Mouse (Mus musculus) E14TG2a.4 (cell line): ENCODE results near the gene Tead1.

Source experiments
- CTCF ChIP-seq: conservative IDR thresholded peaks from 2 replicates; pipeline ENCODE4 v1.5.1; 2014; ENCODE audit warnings: low read length
- NANOG ChIP-seq: IDR thresholded peaks from 2 replicates; pipeline ENCODE4 v1.6.1; 2014; ENCODE audit warnings: borderline replicate concordance, low read length, mixed read lengths
- POU5F1 ChIP-seq: IDR thresholded peaks from 2 replicates; pipeline ENCODE4 v1.6.1; 2014; ENCODE audit warnings: low read length, borderline replicate concordance

- no peak for TF ChIP-seq CTCF
- no peak for TF ChIP-seq POU5F1
- no peak for TF ChIP-seq NANOG
Observed at GRCm38 (mm10) chr7:112719394-112720142, 40.5 kb downstream of the Tead1 start.
